Mouse (Mus musculus): ENCODE data around the gene Simc1. TPM values are rescaled to one million over a fixed set of nuclear protein-coding genes. Genes with fewer than 3 reads are reported as not detected.

Gene Simc1
- total and polyA plus RNA-seq, 2 experiments, result 2.9 to 6.7 TPM

- Histone ChIP-seq H3K27me3 (ENCODE audit: control insufficient read depth, insufficient read depth, low read length) (no peaks in the 10 kb centered on the region), H3K4me3 (ENCODE audit: insufficient read depth, low read depth, low read length) (no peak overlapping the region), H3K36me3 (ENCODE audit: control insufficient read depth, insufficient read depth, low read length) (peaks cover under 1% of the 10 kb centered on the region; the same call in 1 of the 2 replicates), H3K79me2 (ENCODE audit: control insufficient read depth, insufficient read depth, low read length) (peaks cover 10% of the 10 kb centered on the region), H3K9ac (ENCODE audit: low read depth, low read length) (no peak overlapping the region), H3K4me1 (ENCODE audit: control insufficient read depth, insufficient read depth, low read length) (peaks cover 6% of the 10 kb centered on the region), H3K27ac (replicated peaks; ENCODE audit: insufficient read depth, low read depth, low read length) (no peak overlapping the region)
- DNase-seq (ENCODE audit: extremely low read depth, low read depth, low spot score), result no peak
- TF ChIP-seq CTCF (IDR thresholded peaks at IDR 0.05; ENCODE audit: low read depth, low read length), result no peak
- TF ChIP-seq POLR2A (IDR thresholded peaks at IDR 0.05; ENCODE audit: extremely low read depth, insufficient read depth, low read length), result no peak
- 86% methylated on average over 4 of the region's 4 CpGs for WGBS
Observed at GRCm38 (mm10) chr13:54471967-54472366, 31.6 kb upstream of the Simc1 start.

- H3K79me2 ChIP-seq (ENCODE audit: control insufficient read depth, insufficient read depth, low read length), result no peaks in the 10 kb centered on the region
- WGBS, result 71% methylated on average over 2 of the region's 2 CpGs
- no peak overlapping the region for H3K27ac ChIP-seq (replicated peaks; ENCODE audit: insufficient read depth, low read depth, low read length)
- no peak overlapping the region for H3K9ac ChIP-seq (ENCODE audit: low read depth, low read length)
- no peaks in the 10 kb centered on the region for H3K36me3 ChIP-seq (ENCODE audit: control insufficient read depth, insufficient read depth, low read length)
- H3K27me3 ChIP-seq (ENCODE audit: control insufficient read depth, insufficient read depth, low read length), result no peaks in the 10 kb centered on the region
- no peak for DNase-seq (ENCODE audit: extremely low read depth, low read depth, low spot score)
- H3K4me1 ChIP-seq (ENCODE audit: control insufficient read depth, insufficient read depth, low read length), result no peaks in the 10 kb centered on the region
- no peak overlapping the region for H3K4me3 ChIP-seq (ENCODE audit: insufficient read depth, low read depth, low read length)
- TF ChIP-seq POLR2A (IDR thresholded peaks at IDR 0.05; ENCODE audit: extremely low read depth, insufficient read depth, low read length) (no peak), CTCF (IDR thresholded peaks at IDR 0.05; ENCODE audit: low read depth, low read length) (no peak)
Observed at GRCm38 (mm10) chr13:54474996-54475395, 28.6 kb upstream of the Simc1 start.

- WGBS, result 76% methylated on average over 5 of the region's 5 CpGs
Observed at GRCm38 (mm10) chr13:54475702-54476101, 27.9 kb upstream of the Simc1 start.

GRCm38 (mm10) chr13:54479286-54479685, 24.3 kb upstream of the Simc1 start:
- H3K79me2 ChIP-seq (ENCODE audit: control insufficient read depth, insufficient read depth, low read length), result no peaks in the 10 kb centered on the region
- no peaks in the 10 kb centered on the region for H3K36me3 ChIP-seq (ENCODE audit: control insufficient read depth, insufficient read depth, low read length)
- DNase-seq (ENCODE audit: extremely low read depth, low read depth, low spot score), result no peak
- WGBS, result 57% methylated on average over 3 of the region's 3 CpGs
- TF ChIP-seq POLR2A (IDR thresholded peaks at IDR 0.05; ENCODE audit: extremely low read depth, insufficient read depth, low read length), result no peak
- no peak for TF ChIP-seq CTCF (IDR thresholded peaks at IDR 0.05; ENCODE audit: low read depth, low read length)
- H3K4me3 ChIP-seq (ENCODE audit: insufficient read depth, low read depth, low read length), result no peak overlapping the region
- H3K9ac ChIP-seq (ENCODE audit: low read depth, low read length), result no peak overlapping the region
- H3K27me3 ChIP-seq (ENCODE audit: control insufficient read depth, insufficient read depth, low read length), result no peaks in the 10 kb centered on the region
- no peaks in the 10 kb centered on the region for H3K4me1 ChIP-seq (ENCODE audit: control insufficient read depth, insufficient read depth, low read length)
- no peak overlapping the region for H3K27ac ChIP-seq (replicated peaks; ENCODE audit: insufficient read depth, low read depth, low read length)

More at GRCm38 (mm10) chr13:54475702-54476101, 27.9 kb upstream of the Simc1 start:
- Histone ChIP-seq H3K79me2 (ENCODE audit: control insufficient read depth, insufficient read depth, low read length) (no peaks in the 10 kb centered on the region), H3K36me3 (ENCODE audit: control insufficient read depth, insufficient read depth, low read length) (no peaks in the 10 kb centered on the region), H3K27me3 (ENCODE audit: control insufficient read depth, insufficient read depth, low read length) (no peaks in the 10 kb centered on the region), H3K4me1 (ENCODE audit: control insufficient read depth, insufficient read depth, low read length) (no peaks in the 10 kb centered on the region), H3K9ac (ENCODE audit: low read depth, low read length) (no peak overlapping the region), H3K27ac (replicated peaks; ENCODE audit: insufficient read depth, low read depth, low read length) (no peak overlapping the region), H3K4me3 (ENCODE audit: insufficient read depth, low read depth, low read length) (no peak overlapping the region)
- DNase-seq (ENCODE audit: extremely low read depth, low read depth, low spot score), result no peak
- TF ChIP-seq CTCF (IDR thresholded peaks at IDR 0.05; ENCODE audit: low read depth, low read length) (no peak), POLR2A (IDR thresholded peaks at IDR 0.05; ENCODE audit: extremely low read depth, insufficient read depth, low read length) (no peak)

DNA sequence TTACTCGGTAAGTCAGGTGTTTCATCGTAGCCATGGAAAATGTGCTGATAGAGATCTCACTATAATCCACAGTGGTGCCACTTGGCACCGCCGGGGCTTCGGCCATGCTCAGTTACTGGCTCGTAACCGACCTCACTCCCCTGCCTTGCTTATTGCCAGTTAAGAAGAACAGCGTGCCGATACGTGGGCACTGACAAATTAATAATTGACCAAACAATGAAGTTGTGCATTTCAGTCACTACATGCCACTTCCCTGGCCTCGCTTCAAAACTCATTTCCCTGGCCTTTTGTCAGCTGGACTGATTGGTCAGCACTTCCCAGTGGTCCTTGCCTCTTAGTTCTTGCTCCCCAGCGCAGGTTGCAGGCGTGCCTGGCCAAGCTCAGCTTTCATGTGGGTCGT, 22.1 kb upstream of the Simc1 start:
- Histone ChIP-seq H3K27ac (replicated peaks; ENCODE audit: insufficient read depth, low read depth, low read length) (no peak overlapping the region), H3K4me3 (ENCODE audit: insufficient read depth, low read depth, low read length) (no peak overlapping the region), H3K27me3 (ENCODE audit: control insufficient read depth, insufficient read depth, low read length) (no peaks in the 10 kb centered on the region), H3K36me3 (ENCODE audit: control insufficient read depth, insufficient read depth, low read length) (no peaks in the 10 kb centered on the region), H3K4me1 (ENCODE audit: control insufficient read depth, insufficient read depth, low read length) (no peaks in the 10 kb centered on the region), H3K79me2 (ENCODE audit: control insufficient read depth, insufficient read depth, low read length) (no peaks in the 10 kb centered on the region), H3K9ac (ENCODE audit: low read depth, low read length) (no peak overlapping the region)
- 78% methylated on average over 14 of the region's 14 CpGs for WGBS
- no peak for DNase-seq (ENCODE audit: extremely low read depth, low read depth, low spot score)
- TF ChIP-seq CTCF (IDR thresholded peaks at IDR 0.05; ENCODE audit: low read depth, low read length) (no peak), POLR2A (IDR thresholded peaks at IDR 0.05; ENCODE audit: extremely low read depth, insufficient read depth, low read length) (no peak)

DNA sequence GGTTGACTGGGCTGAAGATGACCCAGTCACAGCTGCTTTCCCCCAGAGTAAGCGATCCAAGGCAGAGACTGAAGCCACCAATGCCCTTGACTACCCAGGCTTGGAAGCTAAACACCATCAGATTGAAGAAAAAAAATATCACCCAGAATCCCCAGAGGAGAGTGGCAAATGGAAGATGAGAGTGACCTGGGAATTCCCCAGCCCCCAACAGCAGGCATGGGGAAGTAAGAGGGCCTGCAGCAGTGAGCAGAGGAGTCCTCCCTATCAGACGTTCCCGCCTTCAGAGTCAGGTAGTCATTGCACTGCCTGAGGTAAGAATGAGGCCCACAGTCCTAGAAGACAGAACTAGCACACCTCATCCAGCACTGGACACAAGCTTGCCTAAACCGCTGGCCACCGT, 13.2 kb upstream of the Simc1 start:
- no peak for TF ChIP-seq CTCF (IDR thresholded peaks at IDR 0.05; ENCODE audit: low read depth, low read length)
- TF ChIP-seq POLR2A (IDR thresholded peaks at IDR 0.05; ENCODE audit: extremely low read depth, insufficient read depth, low read length), result no peak
- no peaks in the 10 kb centered on the region for H3K36me3 ChIP-seq (ENCODE audit: control insufficient read depth, insufficient read depth, low read length)
- no peaks in the 10 kb centered on the region for H3K4me1 ChIP-seq (ENCODE audit: control insufficient read depth, insufficient read depth, low read length)
- H3K79me2 ChIP-seq (ENCODE audit: control insufficient read depth, insufficient read depth, low read length), result no peaks in the 10 kb centered on the region
- H3K9ac ChIP-seq (ENCODE audit: low read depth, low read length), result no peak overlapping the region
- DNase-seq (ENCODE audit: extremely low read depth, low read depth, low spot score), result no peak
- 77% methylated on average over 5 of the region's 5 CpGs for WGBS
- H3K27me3 ChIP-seq (ENCODE audit: control insufficient read depth, insufficient read depth, low read length), result no peaks in the 10 kb centered on the region
- no peak overlapping the region for H3K27ac ChIP-seq (replicated peaks; ENCODE audit: insufficient read depth, low read depth, low read length)
- no peak overlapping the region for H3K4me3 ChIP-seq (ENCODE audit: insufficient read depth, low read depth, low read length)
